Mouse (Mus musculus) cerebellum, postnatal 10 days (tissue): ENCODE data around the gene Pdk1.
"Not testable (repeated sequence)": the region's sequence is repeated elsewhere in the genome, so short reads cannot be mapped to it uniquely, and the experiment has no call there.

Source experiments
- DNase-seq, 2 experiments: peaks; one replicate each; pipeline ENCODE4 v3.0.0; 2021; ENCODE audit warnings: mixed read lengths in 2 of 2

The Pdk1 gene

DNA sequence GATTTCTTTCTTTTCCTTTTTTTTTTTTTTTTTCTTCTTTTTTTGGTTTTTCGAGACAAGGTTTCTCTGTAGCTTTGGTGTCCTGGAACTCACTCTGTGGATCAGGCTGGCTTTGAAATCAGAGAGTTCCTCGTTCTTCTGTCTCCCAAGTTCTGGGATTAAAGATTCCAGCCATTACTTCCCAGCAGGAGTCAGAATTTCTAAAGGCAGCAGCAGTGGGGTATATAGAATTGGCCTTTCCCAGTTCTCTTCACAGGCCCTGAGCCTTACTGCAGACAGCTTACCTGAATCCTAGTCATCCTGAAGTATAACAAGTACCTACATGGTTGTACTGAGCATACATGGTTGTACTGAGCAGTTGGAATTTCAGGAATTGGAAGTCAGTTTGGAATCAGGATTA is 1.8 kb downstream of the Pdk1 start:
- DNase-seq: no peak

DNA sequence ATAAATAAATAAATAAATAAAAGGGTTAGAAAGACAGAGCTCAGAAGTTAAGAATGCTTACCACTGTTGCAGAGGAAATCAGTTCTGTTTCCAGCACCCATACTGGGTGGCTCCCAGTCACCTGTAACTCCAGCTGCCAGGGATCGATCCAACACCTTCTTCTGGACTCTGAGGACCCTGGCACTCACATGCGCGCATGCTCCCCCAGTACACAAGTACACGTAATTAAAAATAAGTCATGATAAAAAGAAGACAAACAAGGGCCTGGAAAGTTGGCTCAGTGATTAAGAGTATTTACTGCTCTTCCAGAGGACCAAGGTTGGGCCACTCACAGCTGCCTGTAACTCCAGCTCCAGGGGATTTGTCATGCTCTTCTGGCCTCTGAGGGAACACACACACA is 4.8 kb downstream of the Pdk1 start:
- DNase-seq: no peak

DNA sequence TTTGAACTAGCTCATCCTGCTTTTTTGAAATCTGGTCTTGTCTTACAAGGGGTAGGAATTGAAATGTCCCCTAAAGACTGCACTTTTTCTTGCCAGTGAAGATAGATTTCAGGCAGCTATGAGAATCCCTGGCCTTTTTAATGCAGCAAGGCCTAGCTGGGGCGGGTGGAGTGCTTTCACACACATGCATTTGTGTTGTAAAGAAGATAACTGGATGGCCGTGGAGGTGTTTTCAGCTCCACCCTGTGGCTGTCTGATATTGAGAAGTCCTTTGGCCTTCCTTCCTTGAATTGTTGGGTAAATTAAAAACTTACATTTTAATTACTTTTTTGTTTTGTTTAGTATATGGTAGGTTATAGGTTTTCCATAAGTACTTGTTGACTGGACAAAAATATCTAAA is 5.4 kb downstream of the Pdk1 start:
- no peak for DNase-seq

DNA sequence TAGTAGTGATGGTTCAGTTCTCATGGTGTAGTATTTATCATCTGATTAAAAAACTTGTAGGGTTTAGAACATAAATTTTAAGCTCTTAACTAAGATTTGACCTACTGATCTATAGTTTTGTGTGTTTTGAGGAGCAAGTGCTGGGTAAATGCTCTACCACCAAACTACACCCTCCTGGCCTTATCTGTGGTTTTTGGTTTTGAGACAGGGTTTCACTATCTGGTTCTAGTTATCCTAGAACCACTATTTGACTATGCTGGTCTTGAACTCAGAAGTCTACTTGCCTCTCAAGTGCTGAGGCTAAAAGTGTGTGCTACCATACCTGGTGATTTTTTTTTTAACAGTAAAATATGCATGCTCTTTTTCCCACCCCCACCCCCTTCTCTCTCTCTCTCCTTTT is 5.9 kb downstream of the Pdk1 start:
- DNase-seq: no peak

DNA sequence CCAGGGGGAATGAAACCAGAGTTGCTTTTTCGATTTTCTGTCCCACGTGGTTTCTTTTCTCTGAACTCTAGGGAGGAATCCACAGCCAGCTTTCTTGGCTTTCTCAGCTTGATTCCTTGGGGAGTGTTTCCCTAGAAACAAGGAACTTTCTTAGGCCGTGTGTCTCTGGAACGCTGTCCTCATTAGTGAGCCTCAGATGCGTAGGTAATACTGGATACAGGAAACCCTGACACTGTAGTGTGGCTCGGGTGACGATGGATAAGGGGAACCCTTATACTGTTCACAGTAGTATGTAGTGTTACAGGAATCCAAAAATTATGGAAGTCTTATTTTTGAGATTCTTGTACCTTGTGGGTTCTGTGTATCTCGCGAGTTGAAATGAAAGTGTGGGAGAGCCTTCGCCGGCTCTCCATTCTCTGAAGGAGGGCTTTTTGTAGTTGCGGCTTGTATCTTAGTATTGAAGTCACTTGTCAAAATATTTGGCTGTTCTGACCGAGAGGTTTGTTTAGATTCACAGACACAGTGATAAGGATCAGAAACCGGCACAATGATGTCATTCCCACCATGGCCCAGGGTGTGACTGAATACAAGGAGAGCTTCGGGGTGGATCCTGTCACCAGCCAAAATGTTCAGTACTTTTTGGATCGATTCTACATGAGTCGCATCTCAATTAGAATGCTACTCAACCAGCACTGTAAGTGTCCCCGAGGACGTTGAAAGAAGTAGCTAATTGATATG is 10.1 kb downstream of the Pdk1 start:
- DNase-seq: no peak

DNA sequence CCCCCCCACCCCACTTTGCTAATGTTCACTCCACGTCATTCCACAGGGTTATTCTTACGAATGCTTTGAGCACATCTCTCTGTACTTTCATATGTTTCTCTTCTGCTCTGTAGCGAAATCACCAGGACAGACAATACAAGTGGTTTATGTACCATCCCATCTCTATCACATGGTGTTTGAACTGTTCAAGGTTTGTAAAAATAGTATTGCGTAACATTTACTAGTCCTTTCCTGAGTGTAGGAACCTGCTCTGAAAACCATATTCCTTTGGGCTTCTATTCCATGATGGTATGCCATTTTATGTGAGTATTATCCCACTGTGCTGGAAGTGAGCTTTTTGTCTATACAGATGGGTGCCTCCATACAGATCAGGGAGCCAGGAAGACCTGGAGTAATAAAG is 14.2 kb downstream of the Pdk1 start:
- no peak for DNase-seq

DNA sequence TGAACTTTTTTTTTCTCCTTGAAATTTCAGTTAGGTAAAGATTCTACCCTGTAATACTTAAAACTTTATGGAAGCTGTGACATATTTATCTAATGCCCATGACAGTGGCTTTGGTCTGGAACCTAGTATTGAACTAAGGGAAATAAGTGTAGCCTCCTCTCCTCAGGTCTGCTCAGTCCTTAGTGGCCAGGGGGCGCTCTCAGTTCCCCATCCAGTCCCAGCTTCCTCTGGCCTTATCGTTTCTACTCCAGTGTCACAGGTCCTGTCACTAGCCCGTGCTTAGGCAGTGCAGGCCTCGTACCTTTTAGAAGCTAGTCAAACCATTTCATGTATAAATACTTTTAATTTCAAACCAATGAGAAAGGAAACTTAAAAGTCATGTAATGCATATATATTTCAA is 15.4 kb downstream of the Pdk1 start:
- DNase-seq: no peak

DNA sequence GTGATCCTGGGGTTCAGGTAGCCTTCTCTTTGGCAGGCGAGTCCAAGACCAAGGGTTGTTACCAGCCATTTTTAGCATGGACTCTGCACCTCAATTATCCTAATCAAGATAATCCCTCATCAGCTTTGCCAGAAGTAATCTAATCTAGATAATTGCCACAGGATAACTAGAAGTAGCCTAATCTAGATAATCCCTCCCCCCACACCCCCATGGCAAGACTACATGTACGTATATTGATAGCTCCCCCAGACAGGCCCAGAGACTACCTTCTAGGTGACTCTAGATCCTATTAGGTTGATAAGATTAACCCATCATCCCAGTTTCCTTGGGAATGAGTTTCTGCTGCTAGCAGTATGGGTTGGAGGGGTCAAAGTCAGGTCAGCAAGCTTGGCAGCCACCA is 18.5 kb downstream of the Pdk1 start:
- no peak for DNase-seq

DNA sequence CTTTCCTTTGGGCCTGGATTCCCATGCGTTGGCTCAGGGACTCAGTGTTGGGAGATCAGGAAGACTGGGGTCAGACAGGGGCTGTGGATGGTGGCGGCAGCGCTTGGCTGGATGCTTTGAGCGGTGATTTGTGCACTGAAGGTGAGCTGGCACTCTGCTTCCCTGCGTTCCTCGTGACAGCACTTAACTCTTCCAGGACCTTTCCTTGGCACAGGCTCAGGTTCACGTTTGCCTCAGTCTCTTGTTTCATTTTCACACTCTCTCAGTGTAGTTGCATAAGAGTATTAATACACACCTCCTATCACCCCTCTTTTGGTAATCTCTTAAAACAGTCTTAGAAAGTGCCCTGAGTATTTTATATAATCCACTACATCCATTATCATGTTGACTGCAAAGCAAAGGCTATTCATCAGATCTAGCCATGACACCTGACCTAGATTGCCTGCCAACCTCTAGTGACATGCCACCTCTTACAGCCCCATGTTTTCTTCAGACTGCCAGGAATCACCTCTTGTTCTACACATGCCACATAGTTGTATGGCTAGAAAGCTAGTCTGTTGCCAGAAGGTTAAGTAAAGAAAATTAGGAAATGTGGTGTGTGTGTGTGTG is 19.8 kb downstream of the Pdk1 start:
- DNase-seq: peak; percentile 21 to 35

DNA sequence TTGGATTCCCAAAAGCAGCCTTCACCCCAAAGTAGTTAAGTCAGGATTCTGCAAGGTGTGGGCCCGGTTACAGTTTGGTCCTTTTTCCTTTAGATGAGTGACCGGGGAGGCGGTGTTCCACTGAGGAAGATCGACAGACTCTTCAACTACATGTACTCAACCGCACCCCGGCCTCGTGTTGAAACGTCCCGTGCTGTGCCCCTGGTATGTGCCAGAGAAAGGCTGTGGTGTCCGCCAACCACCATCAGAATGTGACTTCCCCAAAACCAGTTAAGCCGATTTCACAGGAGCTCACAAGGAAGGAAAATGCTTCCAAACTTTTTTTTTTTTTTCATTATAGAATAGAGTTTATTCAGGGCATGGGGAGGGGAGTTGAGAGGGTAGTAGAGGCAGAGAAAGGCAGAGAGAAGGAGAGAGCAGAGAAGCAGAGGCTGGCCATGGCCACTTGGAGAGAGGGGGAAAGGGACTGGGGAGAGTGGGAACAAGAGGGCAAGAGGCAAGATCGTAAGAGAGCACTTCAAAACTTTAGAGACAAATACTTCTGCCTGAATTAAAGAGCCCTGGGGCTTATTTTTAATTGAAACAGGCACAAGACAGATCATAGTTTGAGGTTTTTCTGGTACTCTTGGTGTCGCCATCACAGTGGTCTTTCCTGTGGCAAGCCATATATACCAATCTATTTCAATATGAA is 22.7 kb downstream of the Pdk1 start:
- no peak for DNase-seq

DNA sequence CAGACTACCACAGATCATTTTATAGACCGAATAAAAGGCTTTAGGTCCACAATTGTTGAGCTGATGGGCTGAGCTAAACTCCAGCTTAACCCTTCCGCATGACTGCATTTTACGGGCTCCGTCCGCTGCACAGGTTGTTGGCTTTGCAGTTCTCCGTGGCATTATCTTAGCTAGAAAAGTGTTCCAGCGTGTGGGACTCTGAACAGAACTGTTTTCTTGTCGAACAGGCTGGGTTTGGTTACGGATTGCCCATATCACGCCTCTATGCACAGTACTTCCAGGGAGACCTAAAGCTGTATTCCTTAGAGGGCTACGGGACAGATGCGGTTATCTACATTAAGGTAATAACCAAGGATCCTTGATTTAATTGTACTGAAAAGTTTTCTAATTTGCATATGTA is 24.4 kb downstream of the Pdk1 start:
- DNase-seq: no peak

DNA sequence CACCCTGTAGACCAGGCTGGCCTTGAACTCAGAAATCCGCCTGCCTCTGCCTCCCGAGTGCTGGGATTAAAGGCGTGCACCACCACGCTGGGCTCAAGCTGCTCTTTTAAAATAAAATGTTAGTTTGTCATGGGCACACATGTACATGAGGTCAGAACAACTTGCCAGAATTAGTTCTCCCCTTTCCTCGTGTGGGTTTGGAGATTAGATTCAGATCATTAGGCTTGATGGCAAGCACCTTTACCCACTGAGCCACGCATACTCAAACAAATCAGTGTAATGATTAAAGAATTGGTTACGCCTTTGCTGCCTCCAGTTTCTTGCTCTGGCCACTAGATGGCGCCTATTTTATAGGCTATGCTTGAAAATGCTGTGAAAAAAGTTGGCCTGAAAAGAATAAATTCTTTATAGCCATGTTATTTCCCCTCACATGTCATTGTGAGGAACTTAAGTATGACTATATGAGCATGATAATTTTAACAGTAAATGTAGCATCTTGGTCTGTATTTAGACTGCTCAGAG is 25.4 kb downstream of the Pdk1 start:
- peak; percentile 66 to 75 for DNase-seq

DNA sequence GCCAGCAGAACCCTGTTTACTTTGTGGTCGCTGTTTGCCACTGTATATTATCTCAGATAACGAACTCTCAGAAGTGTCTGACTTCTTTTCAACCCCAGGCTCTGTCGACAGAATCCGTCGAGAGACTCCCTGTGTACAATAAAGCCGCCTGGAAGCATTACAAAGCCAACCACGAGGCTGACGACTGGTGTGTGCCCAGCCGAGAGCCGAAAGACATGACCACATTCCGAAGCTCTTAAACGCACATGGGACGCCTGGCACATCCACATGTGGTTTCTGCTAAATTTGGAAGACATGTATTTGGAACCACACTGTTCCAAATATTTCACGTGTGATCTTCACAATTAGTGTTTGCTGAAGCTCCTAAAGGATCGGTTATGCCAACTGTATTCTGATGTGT is 26.9 kb downstream of the Pdk1 start:
- no peak for DNase-seq

DNA sequence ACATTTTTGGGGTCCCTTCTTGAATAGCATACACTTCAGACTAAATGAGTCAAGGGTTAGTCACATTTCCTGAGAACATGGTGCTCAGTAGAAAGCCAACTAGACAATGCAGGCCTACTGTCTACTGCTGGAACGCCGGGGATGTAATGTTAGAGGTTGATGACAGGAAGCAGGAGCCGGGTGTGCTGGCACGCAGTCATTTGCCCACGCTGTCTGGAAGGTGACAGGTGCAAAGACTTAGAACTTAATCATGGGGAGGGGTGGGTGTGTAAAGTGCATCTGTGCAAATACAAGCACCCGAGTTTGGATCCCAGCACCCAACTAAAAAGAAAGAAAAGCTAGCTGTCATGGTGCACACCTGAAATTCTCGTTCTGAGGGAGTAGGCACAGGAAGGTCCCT is 32.1 kb downstream of the Pdk1 start:
- DNase-seq: no peak

DNA sequence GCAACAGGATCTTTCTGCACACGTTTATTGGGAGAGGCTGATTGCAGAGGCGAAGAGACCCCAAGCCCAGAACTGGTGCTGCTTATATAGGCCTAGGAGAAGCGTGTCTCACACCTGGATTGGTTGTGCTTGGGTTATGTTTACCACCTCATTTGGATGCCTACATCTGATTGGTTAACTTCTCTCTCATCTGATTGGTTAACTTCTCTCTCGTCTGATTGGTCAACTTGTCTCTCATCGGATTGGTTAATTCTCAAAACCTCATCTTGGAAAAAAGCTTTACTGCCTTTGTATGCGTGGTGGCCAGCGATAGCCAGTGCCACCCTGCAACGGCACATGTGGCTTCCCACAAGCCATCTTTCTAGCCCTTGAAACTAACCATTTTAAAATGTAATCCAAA is 33.3 kb downstream of the Pdk1 start:
- DNase-seq: not testable (repeated sequence)

DNA sequence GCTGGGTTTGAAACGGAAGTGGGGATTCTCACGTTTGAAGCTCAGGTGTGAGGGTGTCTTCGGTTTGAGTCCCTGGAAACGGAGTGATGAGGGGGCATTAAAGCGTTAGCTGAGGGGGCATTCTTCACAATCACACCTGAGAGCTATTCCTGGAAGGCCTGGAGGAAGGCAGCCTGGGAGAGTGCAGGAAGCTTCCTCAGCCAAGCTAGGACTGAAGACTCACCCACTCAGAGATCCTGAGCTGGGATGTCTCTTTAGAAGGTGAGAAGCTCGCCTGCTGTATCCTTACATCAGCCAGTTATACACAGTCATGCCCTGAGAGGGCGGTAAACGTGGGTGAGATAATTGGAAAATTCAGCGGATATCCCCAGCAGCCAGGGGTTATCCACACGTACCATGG is 40.9 kb downstream of the Pdk1 start:
- no peak for DNase-seq

DNA sequence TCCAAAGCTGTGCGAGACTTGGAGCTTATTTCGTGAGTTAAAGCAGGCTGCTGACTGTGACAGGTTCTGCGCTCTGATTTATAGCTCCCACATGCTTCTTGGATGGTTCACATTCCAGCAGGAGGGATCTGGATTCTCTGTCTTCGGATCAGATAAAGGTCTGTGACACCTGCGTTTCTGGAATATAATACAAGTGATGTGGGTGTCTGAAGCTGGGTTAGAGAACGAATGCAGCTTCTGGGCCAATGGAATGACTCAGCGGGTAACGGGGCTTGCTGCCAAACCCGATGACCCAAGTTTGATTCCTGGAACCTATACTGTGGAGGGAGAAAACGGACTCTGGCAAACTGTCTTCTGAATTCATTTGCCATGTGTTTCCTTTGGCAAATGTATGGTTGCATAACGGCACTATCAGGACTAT is 46.2 kb downstream of the Pdk1 start:
- peak; percentile 71 to 81 for DNase-seq

DNA sequence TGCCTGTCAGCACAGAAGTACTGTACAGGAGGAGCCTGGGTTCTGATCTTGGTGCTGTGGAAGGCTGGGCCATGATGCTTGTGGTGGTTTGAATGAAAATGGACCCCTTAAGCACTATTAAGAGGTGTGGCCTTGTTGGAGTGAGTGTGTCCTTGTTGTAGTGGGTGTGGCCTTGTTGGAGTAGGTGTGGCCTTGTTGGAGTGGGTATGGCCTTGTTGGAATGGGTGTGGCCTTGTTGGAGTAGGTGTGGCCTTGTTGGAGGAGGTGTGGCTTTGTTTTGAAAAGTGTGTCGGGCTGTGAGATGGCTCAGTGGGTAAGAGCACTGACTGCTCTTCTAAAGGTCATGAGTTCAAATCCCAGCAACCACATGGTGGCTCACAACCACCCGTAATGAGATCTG is 51.9 kb downstream of the Pdk1 start:
- not testable (repeated sequence) for DNase-seq

DNA sequence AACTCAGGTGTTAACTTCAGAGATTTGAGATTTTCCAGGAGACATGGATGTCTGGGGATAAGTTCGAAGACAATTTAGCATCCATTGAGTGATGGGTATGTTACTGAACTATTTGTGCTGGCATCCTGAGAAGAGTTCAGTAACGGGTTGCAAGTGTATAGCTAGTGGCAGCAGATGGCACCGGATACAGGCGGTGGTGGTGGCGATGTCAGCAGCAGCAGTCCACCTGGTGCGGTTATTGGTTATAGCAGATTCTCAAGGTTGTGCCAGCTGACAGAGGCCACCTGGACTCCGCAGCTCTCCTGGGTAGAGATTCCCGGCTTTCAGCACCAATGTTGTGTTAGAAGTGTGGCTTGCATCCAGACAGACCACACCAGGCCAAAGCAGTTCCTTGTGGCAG is 61.0 kb downstream of the Pdk1 start:
- no peak for DNase-seq

DNA sequence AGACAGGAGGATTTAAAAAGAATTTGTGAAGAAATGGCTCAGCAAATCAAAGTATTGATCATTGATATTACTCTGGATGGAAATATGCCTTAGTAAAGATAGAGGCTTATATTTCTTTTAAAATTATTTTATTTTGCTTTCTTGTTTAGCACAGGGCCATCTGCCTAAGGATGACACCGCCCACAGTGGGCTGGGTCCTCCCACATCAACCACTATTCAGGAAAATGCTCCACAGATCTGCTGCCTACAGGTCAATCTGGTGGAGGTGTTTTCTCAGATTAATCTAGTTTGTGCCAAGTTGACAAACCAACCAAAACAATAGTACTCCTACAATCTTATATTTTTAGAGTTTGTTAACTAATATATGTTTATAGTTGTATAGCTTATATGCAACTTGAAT is 63.7 kb downstream of the Pdk1 start:
- no peak for DNase-seq

DNA sequence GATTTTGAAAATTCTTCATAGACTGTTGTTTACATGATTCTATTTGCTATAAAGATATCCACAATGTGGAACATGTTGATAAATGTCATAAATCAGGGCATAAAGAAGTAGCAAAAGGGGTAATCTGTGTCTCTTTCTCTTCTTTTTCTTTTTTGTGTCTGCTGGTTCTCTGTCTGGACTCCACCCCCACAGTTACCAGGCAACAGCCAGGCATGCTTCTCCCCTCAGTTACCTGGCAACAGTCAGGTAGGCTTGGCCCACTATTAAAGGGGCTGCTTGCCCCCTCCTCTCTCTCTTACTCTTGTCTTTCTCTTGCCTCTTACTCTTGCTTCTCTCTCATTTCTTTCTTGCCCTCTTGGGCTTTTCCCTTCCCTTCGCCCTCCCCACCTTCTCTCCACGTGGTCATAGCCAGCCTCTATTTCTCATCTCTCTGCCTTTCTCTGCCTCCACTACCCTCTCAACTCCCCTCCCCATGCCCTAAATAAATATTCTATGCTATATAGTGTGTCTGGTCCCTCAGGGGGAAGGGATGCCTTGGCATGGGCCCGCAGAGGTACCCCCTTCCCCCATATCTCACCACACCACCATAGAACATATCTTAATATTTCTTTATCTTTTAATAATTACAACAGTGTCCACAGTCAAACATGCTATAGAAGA is 64.8 kb downstream of the Pdk1 start:
- DNase-seq: no peak

DNA sequence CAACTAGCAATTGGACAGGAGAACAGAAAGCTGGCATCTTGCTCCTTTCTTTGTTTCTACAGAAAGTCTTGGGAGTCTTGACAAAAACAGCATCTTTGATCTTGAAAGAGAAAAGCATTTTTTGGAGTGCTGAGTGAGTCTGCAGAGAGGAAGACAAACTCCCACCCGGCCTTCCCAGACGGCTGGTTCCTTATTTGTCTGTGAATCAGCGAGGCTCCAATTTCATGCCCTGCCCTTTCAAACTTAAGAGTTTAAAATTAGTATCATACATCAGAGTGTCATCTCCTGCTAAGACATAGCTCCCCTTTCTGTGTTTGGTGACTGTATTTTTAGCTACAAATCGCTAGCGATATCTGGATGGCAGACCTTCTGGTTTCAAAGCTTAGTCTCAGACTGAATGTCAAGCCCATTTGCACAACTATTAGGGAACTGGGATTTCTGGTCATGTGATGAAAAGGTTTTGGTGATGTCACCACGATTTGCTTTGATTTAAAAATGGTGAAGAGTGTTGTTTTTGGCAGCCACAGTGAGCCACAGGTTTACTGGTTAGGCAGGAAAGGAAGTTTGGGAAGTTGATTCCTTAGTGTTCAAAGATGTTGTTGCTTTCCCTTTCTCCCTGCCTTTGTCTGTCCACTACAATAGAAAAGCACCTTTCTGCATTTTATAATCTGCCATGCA is 65.8 kb downstream of the Pdk1 start:
- no peak for DNase-seq
